Mouse (Mus musculus) liver, adult 2 months (tissue): ENCODE results near the gene Pola2.

ENCODE experiments used
- CTCF ChIP-seq: fragments of 200-500 bp; IDR thresholded peaks from 2 replicates; pipeline ENCODE4 v1.5.1; 2011; ENCODE audit warnings: low read depth, low read length, control low read depth
- POLR2A ChIP-seq: fragments of 200-500 bp; IDR thresholded peaks from 2 replicates; pipeline ENCODE4 v1.6.1; 2011; ENCODE audit warnings: low read length, control low read depth; ENCODE audit not compliant: insufficient read depth; ENCODE audit errors: extremely low read depth

DNA sequence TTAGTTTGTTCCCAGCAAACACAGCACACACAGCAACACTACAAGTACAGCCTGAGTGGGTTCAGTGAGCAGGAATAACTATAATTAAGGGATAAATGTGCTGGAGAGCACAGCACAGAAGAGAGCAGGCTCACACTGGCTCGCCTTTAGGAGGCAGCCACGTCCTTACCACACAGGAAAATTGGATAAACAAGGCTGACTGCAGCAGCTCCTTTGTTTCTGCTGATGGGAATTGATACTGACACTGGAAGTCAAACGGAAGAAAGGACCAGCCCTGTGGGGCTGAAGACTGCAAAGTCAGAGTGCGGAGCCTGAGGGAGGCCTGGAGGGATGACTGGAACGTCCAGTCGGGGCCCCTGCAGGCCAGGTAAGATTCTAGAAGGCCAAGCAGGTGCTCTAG is 53.8 kb downstream of the Pola2 start:
- TF ChIP-seq POLR2A (no peak), CTCF (0 out of 2 replicates have a peak, but pooled peaks have one; percentile 9)
